Mouse (Mus musculus) skeletal muscle tissue, adult 2 months (tissue): ENCODE measurements at regions not wholly inside any gene's neighbourhood (a gene's known extent, or its start where the extent isn't known, plus 50 kb on each side); places are given as distances from the start of the nearest gene placed in this dataset.
"Not testable (repeated sequence)": the region's sequence is repeated elsewhere in the genome, so short reads cannot be mapped to it uniquely, and the experiment has no call there.

Experiments
- DNase-seq: peaks from one replicate; pipeline ENCODE4 v3.0.0-alpha.2; 2012; ENCODE audit warnings: low read depth, low spot score

DNA sequence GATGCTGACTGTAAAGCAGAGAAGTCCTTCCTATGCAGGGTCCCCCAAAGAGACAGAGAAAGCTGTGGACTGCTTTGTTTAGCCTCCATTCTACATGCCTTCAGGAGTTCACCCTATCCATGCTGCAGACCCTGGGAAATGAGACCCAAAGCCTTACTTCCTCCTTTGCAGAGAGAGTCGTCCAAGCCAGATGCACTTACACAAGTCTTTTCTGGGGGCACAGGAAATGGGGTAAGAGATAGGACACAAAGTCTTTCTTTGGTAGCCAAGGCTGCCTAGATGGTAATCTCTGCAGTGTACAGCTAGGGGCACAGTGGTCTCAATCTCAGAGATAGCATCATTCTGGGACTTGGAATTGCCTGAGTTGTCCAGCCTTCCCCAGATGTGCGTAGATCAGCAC, 448.1 kb upstream of the Smim15 start:
- DNase-seq: no peak

DNA sequence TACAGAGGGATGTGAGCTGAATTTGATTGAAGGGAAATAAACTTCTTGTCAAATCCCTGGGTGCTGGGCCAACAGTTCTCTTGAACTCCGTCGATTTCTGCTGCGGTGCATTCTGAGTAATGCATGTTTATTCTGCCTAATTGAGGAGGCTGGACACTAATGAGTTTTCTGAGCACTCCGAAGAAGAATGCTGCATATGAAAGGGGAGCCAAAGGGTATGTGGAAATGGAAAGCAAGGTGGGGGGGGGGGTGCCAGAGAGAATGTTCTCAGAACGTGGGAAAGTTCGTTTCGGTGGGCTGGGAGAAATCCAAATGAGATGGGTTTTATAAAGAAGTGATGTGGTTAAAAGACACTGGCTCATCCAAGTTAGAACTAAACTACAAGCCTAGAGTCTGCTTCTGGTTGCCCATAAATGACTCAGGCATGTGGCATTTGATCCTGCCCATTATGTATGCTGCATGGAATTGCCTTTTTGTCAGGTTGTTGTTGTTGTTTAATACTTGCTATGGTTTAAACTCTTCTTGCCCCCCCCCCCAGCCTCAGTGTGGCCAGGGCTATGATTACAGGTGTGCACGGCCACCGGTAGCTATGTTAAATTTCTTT, 455.7 kb upstream of the Smim15 start:
- no peak for DNase-seq

GRCm38 (mm10) chr13:107587678-107588077, 456.6 kb upstream of the Smim15 start:
- no peak for DNase-seq

GRCm38 (mm10) chr13:107585936-107586335, 458.3 kb upstream of the Smim15 start:
- DNase-seq: no peak

DNA sequence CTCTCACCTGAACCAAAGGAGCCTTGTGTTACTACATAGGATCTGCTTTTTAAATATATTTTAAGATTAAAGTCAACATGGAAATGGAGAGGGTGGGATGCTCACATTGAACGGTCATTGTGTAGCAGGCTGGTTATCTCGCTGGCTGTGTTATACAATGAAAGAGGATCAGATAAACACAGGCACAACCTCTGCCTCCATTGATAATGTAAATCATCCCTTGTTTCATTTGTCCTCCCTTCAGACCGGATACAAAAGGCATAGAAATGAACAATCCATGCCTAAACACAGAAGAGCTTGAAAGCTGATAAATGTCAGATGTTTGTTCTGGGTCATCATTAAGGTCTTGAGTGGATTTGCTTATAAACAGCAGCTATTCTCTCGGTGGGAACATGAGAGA, 458.9 kb upstream of the Smim15 start:
- DNase-seq: no peak

DNA sequence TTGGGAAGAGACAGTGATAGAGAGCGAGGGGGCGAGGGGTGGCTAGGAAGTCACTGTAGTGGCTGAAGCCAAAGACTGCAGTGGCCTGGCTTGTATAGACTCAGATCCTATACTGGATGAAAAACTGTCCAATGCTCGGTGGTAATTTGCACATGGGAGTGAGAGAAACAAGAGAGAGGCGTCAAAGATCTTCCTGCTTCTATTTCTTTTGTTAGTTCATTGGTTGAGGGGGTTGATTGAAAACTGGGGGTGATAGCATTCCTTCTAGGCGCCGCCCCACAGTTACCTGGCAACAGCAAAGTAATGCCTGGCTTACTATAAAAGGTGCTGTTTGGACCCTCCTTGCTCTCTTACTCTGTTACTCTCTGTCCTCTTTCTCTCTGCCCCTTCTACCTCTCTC, 465.3 kb upstream of the Smim15 start:
- DNase-seq: no peak

DNA sequence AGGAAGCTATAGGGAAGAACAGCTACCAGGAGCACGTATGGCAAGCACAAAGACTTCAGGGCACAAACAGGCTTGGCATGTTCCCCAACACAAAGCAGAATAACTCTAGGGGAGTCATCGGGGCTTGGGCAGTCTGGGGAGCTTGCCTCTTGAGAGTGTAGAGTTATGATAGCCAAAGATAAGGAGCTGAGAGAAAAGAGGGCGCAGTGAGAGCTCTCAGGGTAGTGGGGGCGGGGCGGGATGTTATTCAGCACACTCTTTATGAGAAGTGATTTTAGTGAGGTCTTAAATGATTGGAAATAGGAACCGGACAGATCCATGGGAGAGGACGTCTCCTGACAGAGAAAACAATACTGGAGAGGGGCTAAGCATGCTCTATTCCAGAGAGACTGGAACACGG, 466.4 kb upstream of the Smim15 start:
- DNase-seq: no peak

GRCm38 (mm10) chr13:107577272-107577671, 467.0 kb upstream of the Smim15 start:
- no peak for DNase-seq

DNA sequence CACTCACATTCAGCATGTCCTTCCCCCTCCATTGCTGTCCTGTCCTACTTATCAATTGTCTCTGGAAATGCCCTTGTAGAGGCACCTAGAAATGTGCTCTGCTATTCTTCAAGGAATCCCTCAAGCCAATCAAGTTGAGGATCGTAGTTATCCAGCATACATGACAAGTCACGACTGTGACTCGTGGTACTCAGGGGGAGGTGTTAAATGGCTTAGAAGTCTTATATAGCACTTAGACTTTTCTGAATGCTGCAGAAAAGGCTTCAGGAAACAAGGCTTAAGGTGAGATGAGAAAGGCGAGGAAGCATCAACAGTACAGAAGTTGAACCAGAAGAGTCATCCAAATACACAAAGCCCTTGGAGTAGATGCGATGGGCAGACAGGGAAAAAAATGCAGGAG, 467.5 kb upstream of the Smim15 start:
- DNase-seq: no peak

GRCm38 (mm10) chr13:107575025-107575424, 469.2 kb upstream of the Smim15 start:
- no peak for DNase-seq

DNA sequence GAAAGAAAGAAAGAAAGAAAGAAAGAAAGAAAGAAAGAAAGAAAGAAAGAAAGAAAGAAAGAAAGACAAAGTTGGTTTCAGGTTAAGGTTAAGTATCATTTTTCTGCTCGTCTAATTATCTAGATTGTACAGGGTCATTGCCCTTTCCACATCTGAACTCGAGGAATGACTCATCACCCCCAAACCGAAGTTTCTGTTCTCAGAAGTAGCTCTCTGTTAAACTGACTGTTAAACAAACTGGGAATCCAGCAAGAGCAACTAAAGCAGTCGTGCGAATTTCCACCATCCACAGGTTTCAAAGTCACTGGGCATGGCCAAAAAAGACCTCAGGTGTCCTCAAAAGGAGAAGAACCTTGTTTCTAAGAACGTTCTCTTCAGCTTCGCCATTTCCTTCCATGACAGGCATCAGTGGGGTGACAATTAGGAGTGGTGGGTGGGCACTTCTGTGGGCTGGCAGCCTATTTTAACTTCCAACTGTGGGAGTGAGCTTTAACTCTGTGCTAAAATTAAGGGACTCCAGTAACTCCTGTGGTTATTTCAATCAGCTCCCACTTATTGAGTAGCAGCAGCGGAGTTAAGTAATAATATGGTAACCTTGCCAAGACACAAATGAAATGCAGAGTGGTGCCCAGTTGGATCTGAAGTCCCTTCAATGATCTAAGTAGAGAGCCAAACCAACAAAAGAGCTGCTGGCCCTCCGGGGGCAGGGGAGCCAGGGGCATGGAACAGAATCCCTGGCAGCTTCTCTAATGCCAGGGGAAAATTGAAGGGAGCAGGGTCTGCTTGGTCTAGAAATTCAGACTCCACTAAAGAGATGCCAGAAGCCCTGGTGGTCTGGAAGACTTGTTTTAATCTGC, 470.5 kb upstream of the Smim15 start:
- no peak for DNase-seq

GRCm38 (mm10) chr13:107571539-107571938, 472.7 kb upstream of the Smim15 start:
- DNase-seq: no peak

- no peak for DNase-seq
Measured at GRCm38 (mm10) chr13:107569477-107569876, 474.8 kb upstream of the Smim15 start.

DNA sequence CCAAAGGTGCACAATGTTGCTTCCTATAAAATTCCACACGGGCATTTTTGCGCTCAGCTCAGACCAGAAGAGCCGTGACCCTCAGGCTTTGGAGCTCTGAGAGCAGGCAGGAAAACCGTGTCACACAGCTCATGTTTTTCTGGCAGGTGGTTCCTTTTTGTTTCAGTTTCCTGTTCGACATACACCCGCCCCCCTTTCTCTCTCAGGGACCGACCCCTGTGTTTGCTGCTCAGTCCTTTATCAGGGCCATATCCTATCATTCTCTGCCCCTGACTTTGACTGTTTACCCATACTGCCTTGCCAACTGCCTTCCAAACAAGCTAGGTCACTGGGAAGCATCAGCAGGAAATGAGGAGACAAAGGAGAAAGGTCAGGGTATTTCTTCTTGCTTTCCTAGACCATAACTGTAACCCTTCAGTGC, 475.5 kb upstream of the Smim15 start:
- DNase-seq: no peak

- DNase-seq: no peak
Measured at GRCm38 (mm10) chr13:107562463-107562862, 481.8 kb upstream of the Smim15 start.

DNA sequence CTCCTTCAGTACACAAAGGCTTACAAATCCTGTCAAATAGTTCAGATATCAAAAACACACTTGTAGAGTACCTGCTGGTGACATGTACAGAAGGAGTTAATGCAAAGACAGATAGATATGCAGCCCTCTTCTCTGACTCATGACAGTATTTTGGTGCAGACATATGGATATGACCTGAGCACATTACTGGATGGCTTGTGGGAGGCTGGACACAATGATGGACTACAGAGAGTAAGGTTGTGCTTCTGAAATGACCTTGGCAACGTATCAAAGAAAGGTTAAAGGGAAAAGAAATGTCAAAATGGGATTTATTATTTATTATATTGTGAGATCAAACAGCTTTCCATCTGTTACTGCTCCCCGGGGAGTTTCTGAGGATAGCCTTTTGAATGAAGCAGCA, 482.7 kb upstream of the Smim15 start:
- no peak for DNase-seq

DNA sequence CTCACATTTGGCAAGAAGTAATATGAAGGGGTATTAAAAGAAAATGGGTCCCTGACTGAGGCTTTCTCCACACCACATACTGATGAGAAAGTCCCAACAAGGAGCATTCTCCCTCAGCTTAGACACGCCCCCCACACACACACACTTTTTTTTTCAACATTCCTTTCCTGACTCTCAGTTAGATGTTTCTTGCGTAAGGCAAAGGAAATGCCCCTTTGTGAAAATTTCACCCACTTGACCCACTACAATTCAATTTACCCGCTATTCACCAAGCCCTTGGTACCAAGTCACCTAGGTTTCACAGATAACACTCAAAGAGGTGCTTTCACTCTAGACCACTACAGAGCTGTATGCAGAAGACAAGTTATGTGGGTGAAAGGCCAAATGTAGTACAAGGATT, 488.3 kb upstream of the Smim15 start:
- DNase-seq: no peak

DNA sequence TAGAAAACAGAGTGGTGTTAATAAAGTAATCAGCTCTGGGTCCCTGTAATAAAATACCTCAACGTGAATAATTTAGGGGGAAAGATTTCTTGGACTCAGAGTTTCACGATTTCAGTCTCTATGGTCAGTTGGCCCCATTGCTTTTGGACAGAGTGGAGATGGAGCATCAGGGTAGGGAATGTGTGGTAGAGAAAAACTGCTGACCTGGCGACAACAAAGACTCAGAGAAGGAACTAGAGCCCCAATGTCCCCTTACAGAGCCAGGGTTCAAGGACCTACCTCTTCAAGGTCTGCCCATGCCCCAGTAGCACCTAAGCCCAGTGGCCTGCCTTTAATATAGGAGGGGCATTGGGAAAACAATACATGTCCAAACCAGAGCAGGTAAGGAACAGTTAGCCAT, 490.2 kb upstream of the Smim15 start:
- no peak for DNase-seq

- no peak for DNase-seq
Measured at GRCm38 (mm10) chr13:107552165-107552564, 492.1 kb upstream of the Smim15 start.

DNA sequence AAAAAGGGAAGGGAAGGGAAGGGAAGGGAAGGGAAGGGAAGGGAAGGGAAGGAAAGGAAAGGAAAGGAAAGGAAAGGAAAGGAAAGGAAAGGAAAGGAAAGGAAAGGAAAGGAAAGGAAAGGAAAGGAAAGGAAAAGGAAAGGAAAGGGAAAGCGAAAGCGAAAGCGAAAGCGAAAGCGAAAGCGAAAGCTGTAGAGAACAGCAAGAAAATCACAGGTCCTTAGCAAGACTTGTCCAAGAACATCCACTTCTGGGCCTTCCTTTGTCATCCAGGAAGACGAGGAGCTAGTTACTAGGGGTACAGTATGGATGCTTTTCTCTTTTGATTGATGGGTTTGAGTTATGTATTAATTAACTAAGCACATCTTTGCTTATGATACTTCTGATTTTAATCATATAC, 494.3 kb upstream of the Smim15 start:
- not testable (repeated sequence) for DNase-seq

- DNase-seq: no peak
Measured at GRCm38 (mm10) chr13:107547073-107547472, 497.2 kb upstream of the Smim15 start.

DNA sequence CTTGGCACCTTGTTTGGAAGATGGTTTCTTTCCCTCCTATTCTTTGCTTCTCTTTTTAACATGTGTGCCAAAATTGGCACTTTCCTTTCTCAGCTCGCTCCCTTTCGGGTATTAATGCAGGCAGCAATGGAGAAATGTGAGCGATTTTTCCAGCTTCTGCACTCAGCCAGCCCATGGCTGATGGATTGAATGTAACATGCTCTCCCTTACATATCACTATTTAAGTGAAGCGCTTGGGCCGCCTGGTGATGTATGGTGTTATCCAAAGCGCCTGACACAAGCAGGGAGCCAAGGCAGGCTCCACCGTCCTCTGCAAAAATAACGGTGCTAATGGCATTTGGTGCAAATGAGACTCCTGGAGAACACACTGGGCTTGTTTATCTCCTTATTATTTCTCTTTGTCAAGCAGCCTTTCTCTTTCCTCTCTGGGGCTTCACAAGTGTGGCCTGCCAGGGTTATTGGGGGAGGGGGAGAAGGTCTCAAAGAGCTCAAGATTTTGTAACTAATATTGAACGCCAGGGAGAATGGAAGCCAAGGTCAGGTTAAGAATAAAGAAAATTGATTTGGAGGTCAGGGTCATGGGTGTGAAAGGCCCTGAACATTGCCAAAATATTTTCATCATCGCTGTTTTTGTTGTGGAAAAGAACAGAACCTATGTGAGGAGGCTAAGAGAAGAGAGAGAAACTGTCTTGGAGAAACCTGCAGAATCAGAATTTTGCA, 497.9 kb upstream of the Smim15 start:
- DNase-seq: no peak

DNA sequence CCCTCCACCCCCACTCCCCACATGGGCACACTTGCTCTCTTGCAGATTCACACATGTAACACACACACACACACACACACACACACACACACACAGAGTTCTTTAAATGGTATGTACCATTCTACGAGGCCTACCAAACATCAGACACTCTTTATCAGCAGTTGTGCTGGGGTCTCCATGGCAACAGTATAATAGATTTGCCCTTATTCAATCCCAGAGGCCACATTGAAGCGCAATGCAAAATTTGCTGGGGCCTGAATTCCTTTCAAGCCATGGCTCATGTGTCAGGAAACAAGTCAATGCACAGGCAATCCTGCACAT, 502.7 kb upstream of the Smim15 start:
- DNase-seq: no peak
